Mouse (Mus musculus): ENCODE measurements around the gene Gosr2. TPM values are rescaled to one million over a fixed set of nuclear protein-coding genes. Genes with fewer than 3 reads are reported as not detected.
A peak's percentile ranks its signal among the peaks of the same experiment; 100 is the strongest.

The Gosr2 gene
- polyA plus RNA-seq, 1 experiment: 89.4 TPM

DNA sequence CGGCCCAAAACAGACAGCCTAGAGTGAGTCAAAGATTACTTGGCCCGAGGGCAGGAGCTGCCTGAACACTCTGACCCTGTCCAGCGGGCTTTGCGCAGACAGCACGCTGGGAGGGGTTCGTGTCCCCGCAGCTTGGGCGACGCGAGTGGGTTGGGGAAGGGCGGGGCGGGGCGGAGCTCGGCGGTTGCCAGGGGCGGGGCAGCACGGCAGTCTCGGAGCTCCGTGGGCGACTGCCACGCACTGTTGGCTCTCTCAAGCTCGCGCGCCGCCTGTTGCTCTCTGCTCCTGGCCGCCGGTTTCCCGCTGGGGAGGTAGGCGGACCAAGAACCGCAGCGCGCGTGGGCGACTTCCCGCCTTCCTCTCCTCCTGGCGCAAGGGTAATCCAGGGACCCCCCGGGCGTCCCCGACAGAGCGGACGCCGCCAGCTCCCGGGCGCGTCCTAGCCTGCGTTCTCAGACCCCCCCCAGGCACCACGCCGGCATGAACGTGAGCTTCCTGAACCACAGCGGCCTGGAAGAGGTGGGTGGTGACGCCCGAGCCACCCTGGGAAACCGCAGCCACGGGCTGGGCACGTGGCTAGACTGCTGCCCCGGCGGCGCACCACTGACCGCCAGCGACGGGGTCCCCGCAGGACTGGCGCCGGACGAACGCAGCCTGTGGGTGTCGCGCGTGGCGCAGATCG lies 48.3 kb downstream of the Gosr2 start, which contains the start of gene Rprml:
Gene Rprml (plus strand): TSS at position 270 of the 682 bp plus-strand sequence.
- peak; percentile 71 to 90 for DNase-seq (ENCODE audit: extremely low spot score in 1 of 2, low spot score in 1 of 2)

DNA sequence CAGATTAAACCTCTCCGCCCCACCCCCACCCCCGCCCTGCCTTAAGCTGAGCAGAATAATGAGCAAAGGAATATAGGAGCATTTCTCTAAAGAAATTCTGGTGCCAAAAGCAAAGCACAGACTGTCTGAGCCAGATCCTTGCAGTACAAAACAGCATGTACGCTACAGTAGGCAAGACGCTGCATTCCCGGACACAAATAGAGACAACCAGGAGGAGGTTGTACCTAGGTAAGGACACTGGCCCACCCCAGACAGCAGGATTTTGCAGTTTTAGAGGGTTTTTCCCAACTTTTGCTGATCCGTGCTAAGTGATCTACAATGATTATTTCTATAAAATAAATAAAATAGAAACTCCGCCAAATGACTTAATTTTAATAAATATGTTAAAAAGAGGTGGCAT lies 49.0 kb downstream of the Gosr2 start:
- DNase-seq (ENCODE audit: extremely low spot score in 1 of 2, low spot score in 1 of 2): no peak

DNA sequence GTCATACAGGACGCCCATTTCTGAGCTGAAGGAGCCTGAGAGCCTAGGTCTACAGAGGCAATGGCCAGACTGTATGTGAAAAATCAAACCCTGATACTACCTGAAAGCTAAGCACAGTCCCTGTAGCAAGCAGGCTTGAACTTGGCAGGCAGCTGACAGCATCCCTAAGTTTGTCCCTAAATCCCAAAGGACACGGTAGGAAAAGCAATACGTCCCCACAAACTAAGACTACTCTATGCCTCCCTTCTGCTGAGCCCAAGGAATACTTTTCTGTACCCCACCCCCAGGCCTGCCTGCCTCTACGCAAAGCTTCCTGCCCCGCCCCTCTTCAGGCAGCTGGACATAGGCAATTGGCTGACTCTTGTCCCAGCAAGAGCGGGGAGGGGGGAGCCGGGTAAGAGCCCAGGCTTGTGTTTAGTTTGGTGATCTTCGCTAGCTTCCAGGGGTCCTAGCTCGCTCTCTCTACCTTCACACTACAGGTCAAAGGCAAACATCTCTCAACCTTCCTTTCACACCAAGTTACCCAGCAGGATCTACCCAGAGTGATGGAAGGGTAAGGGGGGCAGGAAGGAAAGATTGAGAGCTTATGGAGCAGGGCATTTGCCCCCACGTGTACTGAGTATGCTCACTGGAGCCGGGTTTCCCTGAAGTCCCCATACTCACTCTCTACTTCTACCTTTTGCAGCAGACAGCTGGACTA lies 49.6 kb downstream of the Gosr2 start:
- DNase-seq (ENCODE audit: extremely low spot score in 1 of 2, low spot score in 1 of 2): no peak

DNA sequence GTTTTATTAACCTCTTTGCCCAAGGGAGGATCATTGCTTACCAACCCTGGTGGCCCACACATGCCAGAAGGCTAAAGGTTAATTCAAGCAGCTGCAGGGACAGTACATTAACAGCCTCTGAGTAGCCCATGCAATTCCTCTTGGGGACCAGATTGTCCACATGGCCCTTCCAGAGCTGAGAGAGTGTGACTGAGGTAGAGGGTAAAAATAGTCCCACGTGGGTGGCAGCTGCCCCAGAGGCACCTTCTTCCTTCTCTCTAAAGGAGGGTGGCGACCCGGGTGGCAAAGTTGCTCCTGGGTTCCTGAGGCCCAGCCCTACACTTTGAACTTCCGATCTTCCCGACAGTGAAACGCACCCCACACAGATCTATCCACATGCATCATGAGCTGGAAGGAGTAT lies 51.4 kb downstream of the Gosr2 start:
- no peak for DNase-seq (ENCODE audit: extremely low spot score in 1 of 2, low spot score in 1 of 2)

DNA sequence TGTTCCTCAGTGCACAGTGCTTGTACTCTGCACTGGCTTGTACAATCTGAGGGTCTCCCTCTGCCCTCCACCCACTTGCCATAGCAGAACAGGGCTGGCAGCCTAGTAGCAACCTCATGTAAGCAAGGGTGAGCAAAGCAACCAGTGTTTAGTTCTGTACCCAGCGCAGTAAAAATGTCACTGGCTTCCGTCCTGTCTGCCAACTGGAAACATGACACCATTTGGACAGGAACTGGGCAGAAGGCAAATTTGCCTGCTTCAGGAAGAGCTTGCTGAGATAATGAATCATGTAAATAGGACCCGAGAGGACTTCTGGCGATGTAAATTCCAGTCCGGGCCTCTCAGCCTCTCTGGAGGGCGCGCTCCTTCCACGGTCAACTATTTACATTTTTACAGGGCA lies 52.0 kb downstream of the Gosr2 start:
- no peak for DNase-seq (ENCODE audit: extremely low spot score in 1 of 2, low spot score in 1 of 2)

DNA sequence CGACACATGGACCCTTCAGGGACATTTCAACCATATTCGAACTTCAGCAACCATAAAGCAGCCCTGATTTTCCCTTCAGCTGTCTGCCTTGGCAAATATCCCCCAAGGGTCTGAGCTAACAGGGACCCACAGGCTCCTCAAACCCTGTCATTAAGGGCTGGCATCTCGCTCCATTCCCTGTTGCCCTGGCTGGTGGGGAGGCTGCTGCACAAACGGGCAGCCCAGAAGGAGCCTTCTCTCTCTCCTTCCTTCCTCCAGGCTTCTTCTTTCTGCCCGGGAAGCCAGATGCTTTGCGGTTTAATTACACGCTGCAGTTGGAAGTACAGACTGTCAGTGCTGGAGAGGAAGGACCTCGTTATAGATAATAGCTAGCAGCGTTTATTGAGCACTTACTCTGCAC lies 54.5 kb downstream of the Gosr2 start:
- DNase-seq (ENCODE audit: extremely low spot score in 1 of 2, low spot score in 1 of 2): no peak

DNA sequence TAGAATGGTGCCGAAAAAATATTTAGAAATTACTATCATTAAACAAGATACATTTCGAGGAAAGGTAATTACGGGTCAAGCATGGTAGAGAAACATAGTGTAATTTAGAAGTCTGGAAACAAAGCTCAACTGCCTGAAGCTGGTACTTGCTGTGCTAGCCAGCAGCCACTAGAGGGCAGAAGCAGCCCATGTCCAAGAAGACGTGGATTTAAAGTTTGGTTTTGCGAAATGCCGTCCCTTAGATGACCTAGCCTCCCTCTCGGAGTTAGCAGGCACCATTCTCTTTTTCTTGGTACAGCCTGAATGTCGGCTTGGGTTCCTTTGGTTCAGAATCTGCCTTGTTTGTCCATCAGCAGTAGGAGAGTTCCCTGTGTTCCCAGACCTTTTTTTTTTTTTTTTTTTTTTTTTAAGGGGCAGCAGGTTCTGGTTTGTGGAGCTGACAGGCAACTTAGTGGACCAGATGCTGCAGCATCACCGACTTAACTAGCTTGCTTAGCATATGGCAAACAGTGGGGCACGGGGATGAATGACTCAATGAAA lies 58.2 kb downstream of the Gosr2 start:
- peak in 1 of 2 experiments; percentile 82 for DNase-seq (ENCODE audit: extremely low spot score in 1 of 2, low spot score in 1 of 2)

DNA sequence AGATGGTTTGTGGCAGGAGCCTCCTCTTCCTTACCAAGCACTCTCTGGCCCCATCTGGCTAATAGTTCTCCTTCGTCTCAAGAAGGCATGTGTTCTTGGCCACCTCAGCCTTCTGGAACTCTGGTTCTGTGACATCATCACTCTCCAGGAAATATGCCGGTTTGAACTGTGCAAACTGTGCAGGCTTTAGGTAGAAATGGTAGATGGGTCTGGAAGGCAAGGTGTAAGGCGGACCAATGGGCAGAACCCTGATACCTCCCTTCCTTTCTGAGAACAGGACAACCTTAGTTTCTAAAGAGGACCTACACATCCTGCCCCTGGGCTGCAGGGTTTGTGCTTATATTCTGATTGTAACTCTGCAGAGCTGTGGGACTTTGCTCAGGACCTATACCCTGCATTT lies 58.9 kb downstream of the Gosr2 start, which contains the start of gene Lyzl6:
Gene Lyzl6 (minus strand): TSS at position 101 of the 400 bp plus-strand sequence.
- no peak for DNase-seq (ENCODE audit: extremely low spot score in 1 of 2, low spot score in 1 of 2)

DNA sequence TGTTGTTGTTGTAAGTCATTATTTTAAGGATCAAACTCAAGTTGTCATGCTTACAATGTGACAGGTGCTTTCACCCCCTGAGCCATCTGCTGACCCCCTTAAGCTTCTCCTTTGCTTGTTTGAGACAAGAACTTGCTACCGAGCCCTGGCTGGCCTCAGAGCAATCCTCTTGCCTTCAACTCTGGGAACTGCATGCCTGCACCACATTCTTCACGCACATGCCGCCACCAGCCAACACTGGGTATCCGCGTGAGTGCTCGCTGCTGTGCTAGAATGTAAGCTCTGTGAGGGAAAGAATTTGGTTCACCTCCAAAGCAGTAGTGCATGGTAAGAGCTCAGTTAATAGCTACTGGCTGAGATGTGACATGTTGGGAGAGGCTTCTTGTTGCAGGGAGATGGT lies 61.4 kb downstream of the Gosr2 start:
- no peak for DNase-seq (ENCODE audit: extremely low spot score in 1 of 2, low spot score in 1 of 2)

DNA sequence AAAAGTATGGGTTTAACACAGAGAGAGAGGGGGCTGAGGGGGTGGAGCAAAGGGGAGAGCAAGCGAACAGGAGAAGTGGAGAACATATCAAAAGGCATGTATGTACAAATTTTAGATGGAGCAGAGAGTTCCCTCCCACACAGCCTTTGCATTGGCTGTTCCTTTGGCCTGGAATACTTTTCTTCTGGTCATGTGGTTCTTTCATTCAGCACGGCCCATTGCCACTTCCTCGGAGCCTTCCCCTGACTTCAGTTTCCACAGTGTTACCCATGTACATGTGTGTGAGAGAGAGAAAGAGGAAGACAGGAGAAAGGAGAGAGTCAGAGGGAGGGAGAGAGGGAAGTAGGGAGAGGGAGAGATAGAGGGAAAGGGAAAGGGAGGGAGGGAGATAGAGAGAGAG lies 62.2 kb downstream of the Gosr2 start:
- DNase-seq (ENCODE audit: extremely low spot score in 1 of 2, low spot score in 1 of 2): no peak

DNA sequence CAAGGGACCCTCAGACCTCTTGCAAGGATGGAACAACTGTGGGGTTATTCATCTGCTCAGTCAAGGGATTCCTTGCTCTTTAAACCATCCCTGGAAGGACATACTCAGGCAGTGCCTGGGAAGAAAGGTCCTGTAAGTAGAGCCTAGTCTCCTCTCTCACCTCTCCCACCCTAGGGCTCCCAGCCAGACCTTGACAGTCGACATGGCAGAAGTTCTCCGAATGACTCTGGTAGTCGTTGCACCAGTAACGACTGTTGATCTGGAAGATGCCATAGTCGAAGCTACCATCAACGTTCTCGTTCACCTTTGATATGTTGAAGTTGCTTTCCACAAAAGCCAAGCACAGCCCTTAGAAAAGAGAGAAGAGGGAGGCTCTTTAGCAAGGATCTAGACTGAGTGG lies 62.9 kb downstream of the Gosr2 start:
- DNase-seq (ENCODE audit: extremely low spot score in 1 of 2, low spot score in 1 of 2): no peak

DNA sequence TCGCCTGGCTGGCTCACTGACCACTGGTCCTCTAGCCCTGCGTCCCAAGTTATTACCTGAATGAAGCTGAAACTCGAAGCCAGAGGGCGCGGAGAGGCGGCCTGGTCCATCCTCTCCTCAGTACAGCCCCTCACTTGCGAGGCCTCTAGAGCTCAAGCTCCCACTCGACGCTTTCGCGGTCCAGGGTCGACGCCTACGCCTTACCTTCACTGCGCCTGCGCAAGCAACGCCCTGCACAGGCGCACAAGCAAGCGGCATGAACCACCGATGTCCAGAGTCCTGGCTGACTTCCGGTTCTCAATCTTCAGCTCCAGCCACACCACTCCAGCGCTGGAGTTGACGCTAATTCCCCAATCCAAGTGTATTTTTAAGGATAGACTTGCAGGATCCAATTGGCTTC lies 70.2 kb downstream of the Gosr2 start:
- DNase-seq (ENCODE audit: extremely low spot score in 1 of 2, low spot score in 1 of 2): no peak

Other genes starting within 250 kb of the Gosr2 start
- not detected in 2 replicates for gene Lrrc37a, start 193.3 kb downstream of the Gosr2 start, polyA plus RNA-seq (2012; rRNA removed)
- 0.02 TPM in 1 of 2 replicates, not detected in the other for gene Gm884, start 76.8 kb downstream of the Gosr2 start, polyA plus RNA-seq (2012; rRNA removed)
- gene Lyzl6, start 59.0 kb downstream of the Gosr2 start, polyA plus RNA-seq (2012; rRNA removed): 0.15 TPM in 1 of 2 replicates, not detected in the other
- gene Rprml, start 48.3 kb downstream of the Gosr2 start, polyA plus RNA-seq (2012; rRNA removed): 129 TPM in 2 replicates
- gene Wnt9b, start 51.9 kb upstream of the Gosr2 start, polyA plus RNA-seq (2012; rRNA removed): 0.21 and 0.24 TPM in 2 replicates
- gene Wnt3, start 76.3 kb upstream of the Gosr2 start, polyA plus RNA-seq (2012; rRNA removed): 1.8 and 2.0 TPM in 2 replicates